Mouse (Mus musculus): ENCODE measurements at regions not wholly inside any gene's neighbourhood (a gene's known extent, or its start where the extent isn't known, plus 50 kb on each side); places are given as distances from the start of the nearest gene placed in this dataset.

DNA sequence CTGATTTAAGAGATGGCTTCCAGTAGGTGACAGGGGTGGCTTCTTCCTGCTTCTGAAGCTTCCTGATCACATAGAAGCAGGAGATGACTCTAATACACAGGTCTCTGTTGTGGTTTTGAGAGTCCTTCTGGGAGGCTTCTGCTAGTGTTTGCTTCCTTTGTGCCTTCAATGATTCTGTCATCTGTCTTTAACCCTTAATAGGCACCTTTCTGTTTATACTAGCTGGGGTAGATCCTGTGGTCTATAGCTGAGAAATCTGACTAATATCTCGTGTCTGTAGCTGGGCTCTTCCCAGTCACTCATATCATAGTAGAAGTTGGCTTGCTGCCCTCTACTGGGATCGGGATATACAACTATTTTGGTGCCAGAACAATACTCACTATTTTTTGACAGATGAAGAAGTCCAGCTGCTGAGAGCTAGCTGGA, 50.2 kb upstream of the Zfand6 start:
- no peak for DNase-seq
- 1% methylated on average over 2 of the region's 2 CpGs for WGBS
- TF ChIP-seq POLR2A (IDR thresholded peaks at IDR 0.05; ENCODE audit: borderline replicate concordance, extremely low read depth, low read depth, low read length) (no peak), CTCF (IDR thresholded peaks at IDR 0.05; ENCODE audit: insufficient read depth, low read length) (no peak)
- Histone ChIP-seq H3K4me1 (ENCODE audit: control insufficient read depth, insufficient read depth, low read length) (no peaks in the 10 kb centered on the region), H3K4me3 (replicated peaks; ENCODE audit: extremely low read depth, low read depth, low read length) (no peak overlapping the region)
